Mouse (Mus musculus) midbrain, embryonic 14.5 days (tissue): ENCODE results near the gene Fxyd5. TPM values are rescaled to one million over a fixed set of nuclear protein-coding genes. Genes with fewer than 3 reads are reported as not detected.

Experiments
- ATAC-seq: fragments of 200-750 bp; cut with Nextera tagmentation; 2 replicates; pipeline ENCODE4 v1.8.0; 2017; ENCODE audit warnings: moderate number of reproducible peaks, moderate library complexity; ENCODE audit not compliant: low FRiP score, low TSS enrichment
- DNase-seq: peaks from one replicate; pipeline ENCODE4 v3.0.0-alpha.2; 2015
- H3K27ac ChIP-seq: fragments of 300-500 bp; sonication (generic); replicated peaks from 2 replicates; pipeline ENCODE4 v1.5.1; 2014; ENCODE audit warnings: mild to moderate bottlenecking, low read depth, low read length, moderate library complexity
- H3K27me3 ChIP-seq: fragments of 300-500 bp; sonication (generic); 2 replicates; pipeline ENCODE4 v1.6.1; 2014; ENCODE audit warnings: low read length, control low read depth, mixed read lengths; ENCODE audit not compliant: control insufficient read depth, insufficient read depth
- H3K36me3 ChIP-seq: fragments of 300-500 bp; sonication (generic); 2 replicates; pipeline ENCODE4 v1.6.1; 2014; ENCODE audit warnings: low read length, control low read depth; ENCODE audit not compliant: control insufficient read depth, insufficient read depth
- H3K4me1 ChIP-seq: fragments of 300-500 bp; sonication (generic); 2 replicates; pipeline ENCODE4 v1.6.1; 2014; ENCODE audit warnings: mild to moderate bottlenecking, antibody characterized with exemption, low read length, control low read depth; ENCODE audit not compliant: control insufficient read depth, insufficient read depth
- H3K4me2 ChIP-seq: fragments of 300-500 bp; sonication (generic); 2 replicates; pipeline ENCODE4 v1.6.1; 2014; ENCODE audit warnings: mild to moderate bottlenecking, low read length, moderate library complexity
- H3K4me3 ChIP-seq: fragments of 300-500 bp; sonication (generic); replicated peaks from 2 replicates; pipeline ENCODE4 v1.5.1; 2014; ENCODE audit warnings: low read depth, low read length
- H3K9ac ChIP-seq: fragments of 300-500 bp; sonication (generic); replicated peaks from 2 replicates; pipeline ENCODE4 v1.6.1; 2014; ENCODE audit warnings: mild to moderate bottlenecking, low read length, moderate library complexity
- H3K9me3 ChIP-seq: fragments of 300-500 bp; sonication (generic); 2 replicates; pipeline ENCODE4 v1.6.1; 2016; ENCODE audit warnings: low read length, control low read depth, mixed read lengths; ENCODE audit not compliant: control insufficient read depth
- WGBS: fragments of 180-500 bp; shearing (Covaris S2); extraction: QIAGEN DNeasy Blood & Tissue Kit; methylation state at CpG from one replicate; pipeline ENCODE4 v1.1.7; 2014; 5-methylcytosine and 5-hydroxymethylcytosine counted together
- polyA plus RNA-seq: library from polyadenylated mRNA; unstranded; fragments of >200 nt; fragmentation: Nextera tagmentation; extraction: Ambion mirVana; gene quantifications from 2 replicates; pipeline ENCODE4 v1.2.1, GENCODE M21; 2014

The Fxyd5 gene
- 7.9 and 10.8 TPM in 2 replicates for polyA plus RNA-seq

- peaks cover 5% of the 10 kb centered on the region for H3K27me3 ChIP-seq
Observed at GRCm38 (mm10) chr7:31042431-31042910, at the start of gene Fxyd5. TSS of gene Fxyd5 (minus strand) at chr7:31042481.

GRCm38 (mm10) chr7:31089721-31090120 is 47.4 kb upstream of the Fxyd5 start:
- ATAC-seq = no peak

More at GRCm38 (mm10) chr7:31042431-31042910, at the start of gene Fxyd5:
- DNase-seq (no peak), ATAC-seq (no peak)
- Histone ChIP-seq H3K27ac (no peak within 1 kb of the TSS), H3K4me2 (peak within 1 kb of the TSS; percentile 41), H3K4me1 (no peaks in the 10 kb centered on the region), H3K9ac (no peak within 1 kb of the TSS), H3K4me3 (peak within 1 kb of the TSS; percentile 12; the same call in 1 of the 2 replicates), H3K9me3 (no peaks in the 10 kb centered on the region), H3K36me3 (no peaks in the 10 kb centered on the region)
- 27% methylated on average over 10 of the region's 10 CpGs for WGBS

GRCm38 (mm10) chr7:31088206-31088605 is 45.9 kb upstream of the Fxyd5 start:
- 60% methylated on average over 3 of the region's 3 CpGs for WGBS
- H3K4me2 ChIP-seq = no peak overlapping the region
- no peaks in the 10 kb centered on the region for H3K36me3 ChIP-seq
- H3K4me3 ChIP-seq = no peak overlapping the region
- DNase-seq (no peak), ATAC-seq (no peak)
- H3K27me3 ChIP-seq = no peaks in the 10 kb centered on the region
- H3K27ac ChIP-seq = no peak overlapping the region
- H3K9me3 ChIP-seq = no peaks in the 10 kb centered on the region
- no peaks in the 10 kb centered on the region for H3K4me1 ChIP-seq
- no peak overlapping the region for H3K9ac ChIP-seq

More at GRCm38 (mm10) chr7:31089721-31090120, 47.4 kb upstream of the Fxyd5 start:
- no peaks in the 10 kb centered on the region for H3K36me3 ChIP-seq
- no peaks in the 10 kb centered on the region for H3K9me3 ChIP-seq
- H3K4me2 ChIP-seq = no peak overlapping the region
- 90% methylated on average over 2 of the region's 2 CpGs for WGBS
- H3K27me3 ChIP-seq = no peaks in the 10 kb centered on the region
- H3K9ac ChIP-seq = no peak overlapping the region
- H3K4me3 ChIP-seq = no peak overlapping the region
- H3K27ac ChIP-seq = no peak overlapping the region
- no peaks in the 10 kb centered on the region for H3K4me1 ChIP-seq
- DNase-seq = no peak

- no peak overlapping the region for H3K4me2 ChIP-seq
- no peaks in the 10 kb centered on the region for H3K9me3 ChIP-seq
- no peak overlapping the region for H3K27ac ChIP-seq
- H3K4me3 ChIP-seq = no peak overlapping the region
- 76% methylated on average over 2 of the region's 2 CpGs for WGBS
- no peak for DNase-seq
- H3K9ac ChIP-seq = no peak overlapping the region
- no peaks in the 10 kb centered on the region for H3K36me3 ChIP-seq
- no peak for ATAC-seq
- no peaks in the 10 kb centered on the region for H3K4me1 ChIP-seq
- no peaks in the 10 kb centered on the region for H3K27me3 ChIP-seq
Observed at GRCm38 (mm10) chr7:31087262-31087661, 45.0 kb upstream of the Fxyd5 start.

GRCm38 (mm10) chr7:31086175-31086755 is 44.0 kb upstream of the Fxyd5 start:
- Histone ChIP-seq H3K4me2 (no peak overlapping the region), H3K9me3 (no peaks in the 10 kb centered on the region), H3K4me3 (no peak overlapping the region), H3K9ac (no peak overlapping the region), H3K27me3 (no peaks in the 10 kb centered on the region), H3K4me1 (no peaks in the 10 kb centered on the region), H3K36me3 (no peaks in the 10 kb centered on the region), H3K27ac (no peak overlapping the region)
- ATAC-seq (no peak), DNase-seq (no peak)
- 93% methylated on average over 9 of the region's 9 CpGs for WGBS

GRCm38 (mm10) chr7:31085171-31085570 is 42.9 kb upstream of the Fxyd5 start:
- 12% methylated on average over 3 of the region's 3 CpGs for WGBS
- ATAC-seq (no peak), DNase-seq (no peak)
- no peak overlapping the region for H3K9ac ChIP-seq
- H3K9me3 ChIP-seq = no peaks in the 10 kb centered on the region
- no peaks in the 10 kb centered on the region for H3K27me3 ChIP-seq
- no peaks in the 10 kb centered on the region for H3K36me3 ChIP-seq
- no peaks in the 10 kb centered on the region for H3K4me1 ChIP-seq
- H3K4me3 ChIP-seq = no peak overlapping the region
- H3K4me2 ChIP-seq = no peak overlapping the region
- H3K27ac ChIP-seq = no peak overlapping the region

- ATAC-seq = no peak
- Histone ChIP-seq H3K27ac (no peak overlapping the region), H3K27me3 (no peaks in the 10 kb centered on the region), H3K4me1 (no peaks in the 10 kb centered on the region), H3K4me3 (no peak overlapping the region), H3K4me2 (no peak overlapping the region), H3K9ac (no peak overlapping the region), H3K36me3 (no peaks in the 10 kb centered on the region), H3K9me3 (no peaks in the 10 kb centered on the region)
- DNase-seq = no peak
- 56% methylated on average over 9 of the region's 9 CpGs for WGBS
Observed at GRCm38 (mm10) chr7:31084140-31084539, 41.9 kb upstream of the Fxyd5 start.

GRCm38 (mm10) chr7:31082831-31083588 is 40.7 kb upstream of the Fxyd5 start:
- no peak for DNase-seq
- no peak overlapping the region for H3K4me3 ChIP-seq

GRCm38 (mm10) chr7:31082106-31082505 is 39.8 kb upstream of the Fxyd5 start:
- ATAC-seq (no peak), DNase-seq (no peak)
- Histone ChIP-seq H3K27me3 (no peaks in the 10 kb centered on the region), H3K4me3 (no peak overlapping the region), H3K4me1 (no peaks in the 10 kb centered on the region), H3K4me2 (no peak overlapping the region), H3K9ac (no peak overlapping the region), H3K9me3 (no peaks in the 10 kb centered on the region), H3K27ac (no peak overlapping the region), H3K36me3 (no peaks in the 10 kb centered on the region)

More at GRCm38 (mm10) chr7:31082831-31083588, 40.7 kb upstream of the Fxyd5 start:
- Histone ChIP-seq H3K4me2 (no peak overlapping the region), H3K9me3 (no peaks in the 10 kb centered on the region), H3K36me3 (no peaks in the 10 kb centered on the region), H3K27ac (no peak overlapping the region), H3K4me1 (no peaks in the 10 kb centered on the region), H3K27me3 (no peaks in the 10 kb centered on the region), H3K9ac (no peak overlapping the region)
- no peak for ATAC-seq
- WGBS = 60% methylated on average over 14 of the region's 14 CpGs
